Mouse (Mus musculus) intestine, embryonic 16.5 days (tissue): ENCODE data around the gene Bckdha. TPM values are rescaled to one million over a fixed set of nuclear protein-coding genes. Genes with fewer than 3 reads are reported as not detected.

Source experiments
- ATAC-seq: fragments of 200-750 bp; cut with Nextera tagmentation; 2 replicates; pipeline ENCODE4 v1.8.0; 2017; ENCODE audit warnings: moderate TSS enrichment, moderate library complexity
- H3K27ac ChIP-seq: fragments of 300-500 bp; sonication (generic); 2 replicates; pipeline ENCODE4 v1.5.1; 2014; ENCODE audit warnings: mild to moderate bottlenecking, low read length
- H3K27me3 ChIP-seq: fragments of 300-500 bp; sonication (generic); replicated peaks from 2 replicates; pipeline ENCODE4 v1.6.1; 2014; ENCODE audit warnings: low read length, control low read depth, mixed read lengths; ENCODE audit not compliant: control insufficient read depth, insufficient read depth
- H3K36me3 ChIP-seq: fragments of 300-500 bp; sonication (generic); 2 replicates; pipeline ENCODE4 v1.6.1; 2014; ENCODE audit warnings: low read length, control low read depth; ENCODE audit not compliant: control insufficient read depth, insufficient read depth
- H3K4me1 ChIP-seq: fragments of 300-500 bp; sonication (generic); 2 replicates; pipeline ENCODE4 v1.6.1; 2014; ENCODE audit warnings: low read length, control low read depth, mixed read lengths; ENCODE audit not compliant: control insufficient read depth, insufficient read depth
- H3K4me2 ChIP-seq: fragments of 300-500 bp; sonication (generic); 2 replicates; pipeline ENCODE4 v1.6.1; 2014; ENCODE audit warnings: low read depth, low read length, control low read depth
- H3K4me3 ChIP-seq: fragments of 300-500 bp; sonication (generic); 2 replicates; pipeline ENCODE4 v1.5.1; 2014; ENCODE audit warnings: mild to moderate bottlenecking, low read length
- H3K9ac ChIP-seq: fragments of 300-500 bp; sonication (generic); 2 replicates; pipeline ENCODE4 v1.6.1; 2014; ENCODE audit warnings: low read depth, low read length
- H3K9me3 ChIP-seq: fragments of 300-500 bp; sonication (generic); 2 replicates; pipeline ENCODE4 v1.6.1; 2016; ENCODE audit warnings: low read length, control low read depth; ENCODE audit not compliant: control insufficient read depth
- WGBS: fragments of 180-500 bp; shearing (Covaris S2); extraction: QIAGEN DNeasy Blood & Tissue Kit; methylation state at CpG from one replicate; pipeline ENCODE4 v1.1.7; 2014; 5-methylcytosine and 5-hydroxymethylcytosine counted together
- polyA plus RNA-seq: library from polyadenylated mRNA; unstranded; fragments of >200 nt; fragmentation: Nextera tagmentation; extraction: Ambion mirVana; gene quantifications from 2 replicates; pipeline ENCODE4 v1.2.1, GENCODE M21; 2015

The Bckdha gene
- polyA plus RNA-seq, 1 experiment from 2014 or later: 50.9 TPM

- no peak overlapping the region for H3K4me3 ChIP-seq
- no peaks in the 10 kb centered on the region for H3K27me3 ChIP-seq
- H3K9ac ChIP-seq: no peak overlapping the region
- peaks cover 10% of the 10 kb centered on the region for H3K4me1 ChIP-seq
- no peaks in the 10 kb centered on the region for H3K9me3 ChIP-seq
- H3K27ac ChIP-seq: no peak overlapping the region
- no peak overlapping the region for H3K4me2 ChIP-seq
- no peak for ATAC-seq
- H3K36me3 ChIP-seq: no peaks in the 10 kb centered on the region
- WGBS: 77% methylated on average over 11 of the region's 11 CpGs
These were observed 3.0 kb downstream of the Bckdha start for GRCm38 (mm10) chr7:25655601-25656428.

- Histone ChIP-seq H3K9me3 (no peaks in the 10 kb centered on the region), H3K4me2 (no peak overlapping the region), H3K4me3 (no peak overlapping the region), H3K4me1 (no peaks in the 10 kb centered on the region), H3K36me3 (no peaks in the 10 kb centered on the region), H3K27me3 (no peaks in the 10 kb centered on the region), H3K27ac (no peak overlapping the region), H3K9ac (no peak overlapping the region)
- no peak for ATAC-seq
- WGBS: 81% methylated on average over 12 of the region's 12 CpGs
These were observed 6.5 kb downstream of the Bckdha start for GRCm38 (mm10) chr7:25652244-25652759.

GRCm38 (mm10) chr7:25651281-25651680 lies 7.5 kb downstream of the Bckdha start:
- H3K9me3 ChIP-seq: no peaks in the 10 kb centered on the region
- H3K9ac ChIP-seq: no peak overlapping the region
- H3K4me2 ChIP-seq: no peak overlapping the region
- WGBS: 85% methylated on average over 8 of the region's 8 CpGs
- no peaks in the 10 kb centered on the region for H3K36me3 ChIP-seq
- H3K27me3 ChIP-seq: no peaks in the 10 kb centered on the region
- H3K4me1 ChIP-seq: no peaks in the 10 kb centered on the region
- no peak overlapping the region for H3K27ac ChIP-seq
- no peak overlapping the region for H3K4me3 ChIP-seq
- ATAC-seq: no peak

DNA sequence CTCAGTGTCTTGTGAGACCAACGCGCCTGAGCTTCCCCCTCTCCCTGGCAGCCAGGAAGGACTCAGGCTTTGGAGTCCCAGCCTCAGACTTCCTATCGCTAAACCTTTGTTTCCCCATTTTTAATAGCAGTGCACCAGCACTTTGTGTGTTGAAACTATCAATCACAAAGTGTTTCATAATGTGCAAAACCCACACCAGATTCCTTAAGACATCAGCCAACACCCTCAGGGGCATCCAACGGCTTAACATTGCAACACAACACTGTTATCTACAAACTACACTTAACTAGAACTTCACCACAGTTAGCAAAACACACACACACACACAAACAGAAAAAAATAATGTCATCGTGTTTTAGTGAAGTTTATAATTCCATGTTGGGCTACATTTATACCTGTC lies 8.9 kb downstream of the Bckdha start:
- Histone ChIP-seq H3K9ac (no peak overlapping the region), H3K9me3 (no peaks in the 10 kb centered on the region), H3K27me3 (no peaks in the 10 kb centered on the region), H3K4me2 (no peak overlapping the region), H3K4me1 (no peaks in the 10 kb centered on the region), H3K4me3 (no peak overlapping the region), H3K36me3 (no peaks in the 10 kb centered on the region), H3K27ac (no peak overlapping the region)
- ATAC-seq: no peak
- 73% methylated on average over 5 of the region's 5 CpGs for WGBS

- whole genome bisulfite sequencing: 52% methylated on average over 5 of the region's 5 CpGs
- H3K36me3 ChIP-seq: no peaks in the 10 kb centered on the region
- no peaks in the 10 kb centered on the region for H3K27me3 ChIP-seq
- no peak overlapping the region for H3K27ac ChIP-seq
- no peak overlapping the region for H3K4me3 ChIP-seq
- no peaks in the 10 kb centered on the region for H3K9me3 ChIP-seq
- no peak for ATAC-seq
- no peaks in the 10 kb centered on the region for H3K4me1 ChIP-seq
- no peak overlapping the region for H3K4me2 ChIP-seq
- H3K9ac ChIP-seq: no peak overlapping the region
These were observed 11.1 kb downstream of the Bckdha start for GRCm38 (mm10) chr7:25647574-25648123.

- no peak for ATAC-seq
- H3K9me3 ChIP-seq: no peaks in the 10 kb centered on the region
- no peak overlapping the region for H3K4me3 ChIP-seq
- no peak overlapping the region for H3K4me2 ChIP-seq
- 68% methylated on average over 14 of the region's 14 CpGs for WGBS
- no peaks in the 10 kb centered on the region for H3K4me1 ChIP-seq
- no peaks in the 10 kb centered on the region for H3K27me3 ChIP-seq
- H3K9ac ChIP-seq: no peak overlapping the region; the same call in 1 of the 2 replicates
- H3K27ac ChIP-seq: no peak overlapping the region
- H3K36me3 ChIP-seq: no peaks in the 10 kb centered on the region
These were observed 13.7 kb downstream of the Bckdha start for GRCm38 (mm10) chr7:25645074-25645473.

- 85% methylated on average over 4 of the region's 4 CpGs for WGBS
- no peaks in the 10 kb centered on the region for H3K4me1 ChIP-seq
- ATAC-seq: no peak
These were observed 14.2 kb downstream of the Bckdha start for GRCm38 (mm10) chr7:25644631-25645030.

GRCm38 (mm10) chr7:25644136-25644535 lies 14.6 kb downstream of the Bckdha start:
- Histone ChIP-seq H3K27ac (no peak overlapping the region), H3K36me3 (no peaks in the 10 kb centered on the region), H3K4me3 (no peak overlapping the region), H3K4me1 (no peaks in the 10 kb centered on the region), H3K4me2 (no peak overlapping the region), H3K9me3 (no peaks in the 10 kb centered on the region), H3K9ac (no peak overlapping the region), H3K27me3 (no peaks in the 10 kb centered on the region)
- no peak for ATAC-seq
- 84% methylated on average over 10 of the region's 10 CpGs for WGBS

More at GRCm38 (mm10) chr7:25644631-25645030, 14.2 kb downstream of the Bckdha start:
- Histone ChIP-seq H3K9me3 (no peaks in the 10 kb centered on the region), H3K9ac (no peak overlapping the region), H3K27ac (no peak overlapping the region), H3K36me3 (no peaks in the 10 kb centered on the region), H3K4me2 (no peak overlapping the region), H3K27me3 (no peaks in the 10 kb centered on the region), H3K4me3 (no peak overlapping the region)

- Histone ChIP-seq H3K9ac (no peak overlapping the region), H3K36me3 (peaks cover 3% of the 10 kb centered on the region; the same call in 1 of the 2 replicates), H3K4me2 (no peak overlapping the region), H3K4me3 (no peak overlapping the region), H3K4me1 (no peaks in the 10 kb centered on the region), H3K27ac (no peak overlapping the region), H3K27me3 (no peaks in the 10 kb centered on the region), H3K9me3 (no peaks in the 10 kb centered on the region)
- WGBS: 90% methylated on average over 4 of the region's 4 CpGs
- no peak for ATAC-seq
These were observed 19.0 kb downstream of the Bckdha start for GRCm38 (mm10) chr7:25639754-25640153.
